Mouse (Mus musculus) lung, postnatal 25 days (tissue): Measurements from ENCODE around the gene Abcc4.
"Not testable (repeated sequence)": the region's sequence is repeated elsewhere in the genome, so short reads cannot be mapped to it uniquely, and the experiment has no call there.

Source experiments
- DNase-seq: peaks from one replicate; pipeline ENCODE4 v3.0.0; 2022; ENCODE audit warnings: low spot score

Abcc4 gene

DNA sequence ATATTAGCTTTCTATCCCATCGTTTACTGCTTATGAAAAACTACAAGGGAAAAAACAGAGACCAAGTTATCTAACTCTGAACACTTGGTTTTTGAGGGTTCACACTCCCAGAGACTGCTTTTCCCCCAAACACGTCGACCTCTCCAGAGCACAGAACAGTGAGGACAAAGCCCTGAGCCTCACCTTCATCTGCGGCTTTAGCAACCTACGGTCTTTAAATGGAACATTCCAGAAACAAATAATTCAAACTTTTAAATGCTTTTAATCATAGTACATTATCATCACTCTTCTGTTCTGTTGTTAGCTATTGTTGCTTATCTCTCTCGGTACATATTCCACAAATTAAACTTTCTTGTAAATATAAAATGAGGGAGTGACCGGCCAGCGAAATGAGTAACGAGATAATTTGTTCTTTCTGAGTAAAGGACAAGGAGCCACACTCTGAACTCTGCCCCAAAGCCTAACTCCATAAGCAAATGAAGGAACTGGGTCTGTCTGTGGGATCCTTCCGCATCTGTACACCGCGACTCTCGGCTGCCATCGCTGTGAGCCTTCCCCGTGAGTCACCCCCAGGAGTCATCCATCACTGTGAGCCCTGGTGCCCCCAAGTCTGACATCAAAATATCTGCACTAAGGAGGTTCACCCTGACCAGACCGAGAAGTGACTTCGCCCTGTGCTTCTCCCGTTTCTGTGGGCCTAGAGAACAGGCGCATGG, 126.8 kb downstream of the Abcc4 start:
- DNase-seq = no peak

DNA sequence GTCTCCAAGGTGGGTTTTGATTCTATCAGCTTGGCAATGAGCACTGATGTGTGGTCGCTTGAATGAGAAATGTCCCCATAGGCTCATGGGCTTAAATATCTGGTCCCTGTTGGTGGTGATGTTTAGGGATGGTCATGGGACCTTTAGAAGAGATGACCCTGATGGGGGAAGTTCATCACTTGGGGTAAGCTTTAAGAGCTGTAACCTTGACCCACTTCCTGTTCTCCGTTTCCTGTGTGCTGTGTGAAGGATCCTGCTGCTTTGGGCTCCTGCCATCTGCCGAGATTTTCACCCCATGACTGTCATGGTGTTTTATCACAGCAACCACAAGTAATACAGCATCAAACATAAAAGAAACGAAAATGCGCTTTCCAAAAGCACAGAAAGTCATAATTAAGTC, 128.1 kb downstream of the Abcc4 start:
- no peak for DNase-seq

DNA sequence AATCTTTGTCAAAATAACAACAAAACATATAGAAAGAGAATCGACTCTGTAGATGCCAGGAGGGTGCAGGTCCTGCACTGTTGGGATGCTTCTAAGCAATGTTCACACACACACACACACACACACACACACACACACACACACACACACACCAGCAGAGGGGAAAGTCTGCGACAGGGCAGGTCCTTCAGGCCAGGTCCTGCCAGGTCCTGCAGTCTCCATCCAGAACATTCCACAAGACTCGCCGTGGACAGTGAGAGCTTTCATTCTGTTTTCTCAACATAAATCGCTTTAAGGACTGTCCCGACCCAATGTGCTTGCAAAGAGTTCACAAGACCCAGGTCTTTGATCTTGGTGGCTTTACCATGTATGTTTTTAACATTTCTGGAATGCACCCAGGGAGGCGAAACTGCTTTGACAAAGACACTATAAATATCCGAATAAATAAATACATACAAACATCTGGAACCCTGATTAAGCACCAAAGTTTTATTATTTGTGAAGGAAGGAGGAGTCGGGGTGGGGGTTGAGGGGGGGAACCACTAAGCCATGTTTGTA, 133.3 kb downstream of the Abcc4 start:
- no peak for DNase-seq

DNA sequence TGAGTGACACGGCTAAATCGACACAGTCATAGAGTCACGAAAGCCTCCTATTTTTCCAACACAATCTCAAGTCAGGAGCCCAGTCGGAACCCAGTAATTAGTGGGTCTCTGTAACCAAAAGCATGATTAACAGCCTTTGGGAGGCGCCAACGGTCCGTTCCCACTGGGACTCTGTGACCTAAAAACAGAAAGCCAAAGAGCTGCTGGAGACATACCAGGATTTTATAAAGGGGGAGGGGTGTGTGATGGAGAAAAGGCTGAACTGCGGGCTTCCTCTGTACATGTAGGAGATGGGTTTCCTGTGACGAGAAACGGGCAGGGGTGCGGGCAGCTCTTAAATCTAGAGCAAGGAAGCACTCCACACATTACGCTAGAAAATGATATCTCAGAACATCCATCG, 136.4 kb downstream of the Abcc4 start:
- no peak for DNase-seq

DNA sequence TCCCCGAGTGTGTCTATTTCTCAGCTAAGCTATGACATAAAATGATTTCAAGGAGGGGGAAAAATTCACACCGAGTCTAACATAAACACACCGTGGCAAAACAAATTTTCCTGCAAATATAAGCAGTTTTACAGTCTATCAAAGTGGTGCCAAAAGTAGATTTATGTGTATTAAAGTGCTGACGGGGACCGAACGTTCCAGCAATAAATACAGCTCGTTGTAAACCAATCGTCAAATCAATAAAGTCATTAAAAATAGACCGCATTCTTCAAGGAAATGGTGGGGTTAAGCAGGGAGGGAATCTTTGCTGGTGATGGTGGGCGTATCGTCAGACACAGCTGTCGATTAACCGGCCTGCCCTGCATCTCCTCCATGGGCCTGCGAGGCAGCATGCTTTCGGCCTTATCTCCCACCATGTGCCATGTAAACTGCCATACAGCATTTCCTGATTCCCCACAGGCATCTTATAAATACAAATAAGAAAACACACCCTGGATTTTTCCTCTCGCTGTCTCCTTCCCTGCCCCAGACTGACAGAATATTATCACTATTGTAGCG, 137.8 kb downstream of the Abcc4 start:
- no peak for DNase-seq

DNA sequence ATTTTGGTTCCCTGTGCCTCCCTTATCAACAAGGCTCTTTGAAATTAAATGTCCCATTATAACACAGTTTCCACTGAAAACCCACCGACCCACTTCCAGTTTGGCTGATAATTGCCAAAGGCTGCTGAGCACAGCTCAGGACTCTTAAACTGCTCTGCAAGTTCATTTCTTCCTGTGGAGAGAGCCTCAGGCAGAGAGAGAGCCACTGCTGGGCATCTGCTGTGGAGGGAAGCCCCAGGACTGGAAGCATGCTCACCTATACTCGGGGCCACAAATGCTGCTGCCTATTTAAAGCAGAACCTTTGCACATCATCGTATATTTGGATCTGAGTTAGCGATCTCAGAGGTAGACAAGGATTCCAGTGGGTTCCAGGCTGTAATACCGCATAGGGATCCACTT, 139.2 kb downstream of the Abcc4 start:
- DNase-seq = no peak

DNA sequence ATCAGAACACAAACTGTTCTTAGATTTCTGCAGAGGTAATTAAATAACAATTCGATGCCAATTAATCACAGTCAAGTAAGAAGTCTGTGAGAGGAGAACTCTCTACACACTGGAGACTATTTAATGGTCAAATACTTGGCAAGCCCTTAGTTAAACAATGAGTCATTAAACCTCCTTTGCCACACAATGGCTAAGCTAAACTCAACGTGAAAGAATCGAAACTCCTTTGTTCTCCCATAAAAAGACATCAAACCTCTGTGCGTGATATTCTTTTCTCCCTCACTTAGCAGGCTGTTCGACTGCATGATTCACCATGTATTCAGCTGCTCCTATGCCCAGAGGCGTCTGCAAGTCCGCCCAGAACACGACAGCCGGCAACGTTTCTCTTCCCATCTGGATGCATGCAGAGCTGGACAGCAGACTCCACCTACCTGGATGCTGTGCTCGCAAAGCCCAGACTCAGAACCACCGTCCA, 139.8 kb downstream of the Abcc4 start:
- DNase-seq = peak; percentile 30

DNA sequence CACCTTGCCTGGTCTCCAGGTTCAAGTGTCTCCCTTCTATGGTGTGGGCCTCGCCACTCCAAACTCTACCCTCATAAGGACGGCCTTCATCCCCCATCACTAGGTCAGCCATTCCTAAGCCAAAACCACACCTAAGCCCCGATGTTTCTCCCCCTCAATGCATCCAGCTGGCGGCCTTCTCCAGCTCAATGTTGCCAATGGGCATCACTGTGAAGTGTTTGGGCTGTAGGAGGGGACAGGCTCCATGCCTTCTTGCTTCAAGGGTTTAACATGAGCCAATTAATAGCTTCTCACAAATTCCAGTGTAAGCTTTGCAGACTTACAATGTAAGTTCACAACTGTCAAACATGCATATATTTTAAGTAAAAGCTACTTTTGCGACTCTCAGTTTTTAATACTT, 140.3 kb downstream of the Abcc4 start:
- no peak for DNase-seq

DNA sequence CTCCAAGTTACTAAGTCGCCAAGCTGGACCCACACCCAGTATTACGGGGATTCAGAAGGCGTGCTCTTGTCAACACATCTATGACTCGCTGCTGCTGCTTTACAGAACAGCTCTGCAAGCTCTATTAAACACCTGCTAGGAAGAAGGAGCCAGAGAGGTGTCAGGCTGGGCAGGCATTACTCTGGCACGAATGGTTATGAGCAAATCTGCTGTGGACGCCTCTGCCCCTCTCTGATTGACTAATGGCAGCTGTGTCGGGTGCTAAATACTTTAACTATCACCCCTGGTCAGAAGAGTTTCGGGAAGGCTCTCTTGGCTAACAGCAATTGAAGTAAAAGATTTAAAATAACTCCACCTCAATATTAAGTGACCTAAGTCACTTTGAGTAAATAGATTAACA, 142.4 kb downstream of the Abcc4 start:
- DNase-seq = no peak

DNA sequence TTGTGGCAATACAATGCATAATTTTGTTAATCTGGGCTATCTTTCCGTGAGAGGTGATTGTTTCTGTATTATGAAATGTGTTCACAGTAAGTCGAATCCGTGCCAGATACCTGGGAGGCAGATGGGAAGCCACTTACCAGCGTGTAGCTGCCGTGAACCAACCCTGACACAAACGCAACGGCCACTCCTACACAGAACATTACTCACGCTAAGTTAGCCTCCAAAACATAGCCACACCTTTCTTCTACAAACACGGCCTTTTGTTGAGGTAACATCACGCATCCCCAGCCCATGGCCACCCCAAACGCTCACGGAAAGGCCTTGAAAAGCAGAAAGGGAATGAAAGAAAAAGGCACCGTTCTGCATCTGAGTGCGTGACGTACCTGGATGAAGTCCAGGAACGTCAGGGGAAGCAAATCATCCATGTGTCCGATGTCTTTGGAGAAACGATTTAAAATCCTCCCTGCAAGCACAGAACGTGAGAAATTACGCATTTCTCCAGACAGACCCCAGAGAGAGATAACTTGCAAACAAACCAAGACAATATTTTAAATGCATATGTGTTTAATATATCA, 153.0 kb downstream of the Abcc4 start:
- DNase-seq = no peak

DNA sequence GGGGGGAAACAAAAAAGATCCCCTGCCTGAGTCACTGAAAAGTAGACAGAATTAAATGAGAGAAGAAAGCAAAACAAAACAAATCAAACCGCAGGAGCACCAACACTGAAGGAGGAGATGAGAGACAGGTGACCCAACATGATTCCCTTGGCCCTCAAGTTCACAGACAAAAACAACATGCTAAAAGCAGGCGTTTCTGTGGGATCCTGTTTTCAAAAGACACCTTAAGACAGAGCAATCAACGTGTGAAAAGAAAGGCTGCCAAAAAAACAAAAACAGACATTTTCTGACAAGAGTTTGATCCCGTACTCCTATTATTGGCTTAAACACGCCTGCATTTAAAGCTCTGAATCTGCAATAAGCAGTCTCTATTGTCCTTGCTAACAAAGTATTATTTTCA, 153.6 kb downstream of the Abcc4 start:
- DNase-seq = no peak

DNA sequence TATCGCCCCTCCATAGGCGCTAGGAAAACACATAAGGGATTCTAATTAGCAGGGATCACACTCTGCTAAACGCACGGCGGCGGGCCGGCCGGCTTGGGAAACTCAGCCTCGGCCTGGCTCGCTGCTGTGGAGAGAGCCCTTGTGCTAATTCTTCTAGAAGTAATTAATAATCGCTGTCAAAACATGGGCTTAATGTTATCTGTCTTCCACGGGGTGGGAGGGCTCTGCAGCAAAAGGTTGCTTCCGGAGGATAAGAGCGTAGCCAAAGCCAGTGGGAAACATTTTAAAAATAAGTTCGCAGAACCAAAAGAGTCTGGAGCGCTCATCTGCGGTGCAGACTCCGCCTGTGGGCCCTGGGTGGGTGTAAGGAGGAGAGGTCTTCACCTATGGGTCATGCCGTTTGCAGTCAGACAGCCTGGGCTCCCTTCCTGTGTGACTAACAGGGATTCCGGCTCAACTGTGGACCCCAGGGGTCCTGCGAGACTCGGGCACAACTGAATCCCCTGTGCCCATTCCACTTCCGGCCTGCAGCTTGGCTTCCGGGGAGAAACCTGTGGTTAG, 154.2 kb downstream of the Abcc4 start:
- DNase-seq = no peak

DNA sequence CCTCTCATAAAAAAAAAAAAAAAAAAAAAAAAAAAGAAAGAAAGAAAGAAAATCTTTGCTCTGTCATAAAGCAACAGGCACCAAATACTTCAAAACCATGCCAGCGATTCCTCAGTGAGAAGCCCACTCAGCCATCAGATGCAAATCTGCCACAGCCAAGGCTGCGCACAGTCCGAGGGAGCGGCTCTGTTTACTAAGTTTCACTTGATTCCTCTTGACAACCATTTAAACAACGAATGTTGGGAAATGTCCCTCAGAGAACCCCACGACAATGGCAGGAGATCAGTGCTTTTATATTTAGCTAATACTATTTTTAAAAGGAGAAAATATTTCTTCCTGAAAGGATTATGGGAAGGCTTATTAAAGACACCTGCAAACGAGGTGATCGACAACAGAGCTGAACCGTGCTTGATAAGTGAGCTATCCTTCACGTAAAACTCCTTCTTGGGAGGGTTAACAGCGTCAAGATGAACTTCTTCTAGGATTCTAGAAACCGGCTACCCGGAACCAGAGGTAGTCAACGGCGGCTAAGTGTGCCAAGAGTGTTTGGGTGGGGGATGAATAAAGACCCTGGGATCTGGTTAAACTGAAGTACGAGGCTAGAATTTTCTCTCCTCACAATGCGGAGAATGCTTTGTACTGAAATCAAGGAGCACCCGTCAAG, 154.8 kb downstream of the Abcc4 start:
- DNase-seq = peak; percentile 22

DNA sequence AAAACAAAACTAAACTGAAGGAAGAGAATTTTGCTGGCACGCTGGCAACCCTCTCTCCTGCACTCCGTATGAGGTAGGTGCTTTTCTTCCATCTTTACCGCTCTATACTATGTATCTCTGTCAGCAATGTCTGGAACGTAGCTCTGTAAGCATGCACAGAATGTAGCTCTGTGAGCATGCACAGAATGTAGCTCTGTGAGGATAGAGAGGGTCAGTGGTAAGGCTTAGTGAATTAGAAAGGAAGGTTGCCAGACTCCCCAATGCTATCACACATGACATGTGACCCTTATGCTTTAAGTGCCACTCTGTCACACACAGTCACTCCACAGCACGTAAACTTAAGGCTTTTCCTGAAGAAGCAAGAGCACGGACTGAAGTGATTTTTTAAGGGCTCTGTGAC, 161.5 kb downstream of the Abcc4 start:
- no peak for DNase-seq

DNA sequence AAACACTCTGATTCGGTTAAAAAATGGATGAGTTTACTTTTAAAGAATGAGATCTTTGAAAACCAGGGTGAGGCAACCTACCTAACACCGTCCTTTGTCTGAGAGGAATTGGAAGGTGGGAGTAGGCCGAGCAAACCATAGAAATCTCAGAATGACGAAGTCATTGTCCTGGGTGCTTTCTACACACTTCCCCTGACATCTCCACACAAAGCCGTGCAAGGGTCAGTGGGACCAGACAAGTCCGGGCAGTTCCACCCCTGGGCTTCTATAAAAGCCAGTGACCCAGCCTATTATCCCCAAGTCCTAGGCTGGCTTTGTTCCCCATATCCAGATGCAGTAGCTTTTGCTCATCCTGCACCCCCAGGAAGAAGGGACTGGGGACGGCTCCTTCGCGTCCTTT, 163.1 kb downstream of the Abcc4 start:
- no peak for DNase-seq

DNA sequence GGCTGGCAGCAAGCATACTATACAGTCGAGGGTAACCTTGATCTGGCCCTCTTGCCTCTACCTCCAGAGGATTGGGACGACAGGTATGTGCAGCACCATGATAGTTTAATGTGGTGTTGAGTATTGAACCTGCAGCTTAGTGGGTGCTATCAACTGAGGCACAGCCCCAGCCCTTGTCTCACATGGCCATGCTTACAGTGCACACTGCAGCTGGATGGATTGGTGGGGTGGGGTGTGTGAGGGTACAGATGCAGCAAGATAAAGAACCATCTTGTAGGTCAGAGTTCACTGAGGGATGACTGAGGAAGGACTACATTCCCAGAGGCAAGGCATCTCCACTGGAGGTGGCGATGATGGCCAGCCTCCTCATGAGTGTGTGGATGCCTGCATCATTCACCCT, 174.5 kb downstream of the Abcc4 start:
- DNase-seq = no peak

DNA sequence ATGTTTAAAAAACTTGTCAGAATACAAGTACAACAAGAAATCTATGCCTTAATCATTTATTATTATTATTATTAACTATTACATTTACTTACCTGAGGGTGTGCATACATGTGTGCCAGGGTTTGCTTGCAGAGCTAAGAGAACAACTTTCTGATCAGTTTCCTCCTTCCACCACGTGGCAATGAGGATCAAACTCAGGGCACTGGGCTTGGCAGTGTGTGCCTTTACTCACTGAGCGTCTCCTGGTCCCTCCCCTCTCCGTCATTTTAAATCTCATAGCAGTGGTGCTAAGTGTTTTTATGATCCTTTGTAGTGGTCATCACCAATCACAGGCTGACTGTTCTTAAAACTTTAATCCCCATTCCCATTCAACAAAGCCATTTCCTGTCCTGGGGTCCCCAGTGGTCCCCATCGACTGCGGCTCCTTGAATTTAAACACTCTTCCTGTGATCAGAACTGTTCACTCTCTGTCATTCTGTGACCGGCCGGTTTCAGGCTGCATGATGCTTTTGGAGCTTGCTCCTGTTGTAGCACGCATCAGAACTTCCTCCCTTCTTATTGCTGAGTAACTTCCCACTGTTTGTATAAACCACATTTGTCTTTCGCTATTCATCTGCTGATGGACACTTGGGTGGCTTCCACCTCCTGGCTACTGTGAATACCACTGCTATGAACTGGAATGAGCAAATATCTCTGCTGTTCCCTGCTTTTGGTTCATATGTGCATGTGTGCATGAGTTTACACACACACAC, 191.6 kb downstream of the Abcc4 start:
- DNase-seq = no peak

DNA sequence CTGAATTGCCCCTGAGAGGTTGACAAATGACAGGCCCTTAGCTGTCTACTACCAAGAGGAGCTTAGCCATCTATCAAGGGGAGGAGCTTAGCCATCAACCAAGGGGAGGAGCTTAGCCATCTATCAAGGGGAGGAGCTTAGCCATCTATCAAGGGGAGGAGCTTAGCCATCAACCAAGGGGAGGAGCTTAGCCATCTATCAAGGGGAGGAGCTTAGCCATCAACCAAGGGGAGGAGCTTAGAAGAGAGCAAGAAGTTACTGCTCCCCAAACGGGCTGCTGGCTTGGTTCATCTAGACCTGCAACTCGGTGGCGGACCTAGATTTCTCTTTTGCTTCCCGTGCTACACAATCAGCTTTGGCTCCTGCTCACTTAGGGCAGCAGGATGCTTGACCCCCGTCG, 194.3 kb downstream of the Abcc4 start:
- DNase-seq = not testable (repeated sequence)

DNA sequence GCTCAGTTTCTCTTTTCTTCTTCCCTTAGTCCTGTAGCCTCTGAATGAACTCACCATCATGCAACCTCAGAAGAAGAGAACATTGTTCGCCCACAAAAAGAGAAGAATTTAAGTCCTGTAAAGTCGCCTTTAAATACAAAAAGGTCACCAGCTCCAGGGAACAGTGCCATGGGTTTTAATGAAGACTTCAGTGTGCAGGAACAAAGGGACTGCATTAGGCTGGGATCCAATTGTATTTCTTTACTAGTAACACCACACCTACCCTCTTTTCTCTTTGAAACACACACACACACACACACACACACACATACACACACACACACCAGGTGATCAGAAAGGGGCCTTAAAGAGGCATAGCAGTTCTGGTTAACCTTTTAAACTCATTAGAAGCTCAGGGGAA, 195.2 kb downstream of the Abcc4 start:
- no peak for DNase-seq

DNA sequence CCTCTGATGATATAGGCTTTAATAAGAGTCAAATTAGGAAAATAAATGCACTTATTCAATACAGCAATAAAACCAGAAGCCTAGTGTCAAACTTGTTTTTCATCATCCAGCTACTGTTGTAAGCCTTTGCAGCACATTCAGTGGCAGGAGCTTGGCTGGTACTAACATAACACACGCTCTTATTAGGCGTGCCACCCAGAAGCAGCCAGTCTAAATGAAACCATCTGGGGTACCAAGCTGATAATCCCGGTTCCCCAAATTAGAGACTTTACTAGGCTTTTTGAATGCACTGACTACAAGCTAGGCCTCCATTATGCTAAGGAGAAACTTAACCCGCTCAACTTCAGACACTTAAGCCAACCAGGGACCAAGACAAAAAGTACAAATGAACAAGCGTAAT, 195.8 kb downstream of the Abcc4 start:
- no peak for DNase-seq

DNA sequence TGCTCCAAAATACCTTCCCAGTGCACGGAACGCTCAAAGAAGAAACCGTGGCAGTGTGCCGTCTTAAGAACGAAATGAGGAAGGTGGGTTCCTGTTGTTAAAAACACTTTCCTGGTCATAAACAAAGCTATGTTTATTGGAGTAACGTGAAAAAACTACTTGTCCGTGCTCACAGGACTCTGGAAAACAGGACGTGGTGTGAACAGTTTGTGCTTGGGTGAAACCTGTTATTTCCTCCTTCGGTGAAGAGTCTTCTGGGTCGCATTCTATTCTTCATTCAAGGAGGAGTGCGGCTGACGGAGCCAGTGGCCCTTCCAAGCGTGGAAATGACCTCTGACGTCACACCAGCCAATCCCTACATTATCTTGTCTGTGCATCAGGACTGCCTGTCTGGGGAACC, 198.2 kb downstream of the Abcc4 start:
- DNase-seq = peak; percentile 13

DNA sequence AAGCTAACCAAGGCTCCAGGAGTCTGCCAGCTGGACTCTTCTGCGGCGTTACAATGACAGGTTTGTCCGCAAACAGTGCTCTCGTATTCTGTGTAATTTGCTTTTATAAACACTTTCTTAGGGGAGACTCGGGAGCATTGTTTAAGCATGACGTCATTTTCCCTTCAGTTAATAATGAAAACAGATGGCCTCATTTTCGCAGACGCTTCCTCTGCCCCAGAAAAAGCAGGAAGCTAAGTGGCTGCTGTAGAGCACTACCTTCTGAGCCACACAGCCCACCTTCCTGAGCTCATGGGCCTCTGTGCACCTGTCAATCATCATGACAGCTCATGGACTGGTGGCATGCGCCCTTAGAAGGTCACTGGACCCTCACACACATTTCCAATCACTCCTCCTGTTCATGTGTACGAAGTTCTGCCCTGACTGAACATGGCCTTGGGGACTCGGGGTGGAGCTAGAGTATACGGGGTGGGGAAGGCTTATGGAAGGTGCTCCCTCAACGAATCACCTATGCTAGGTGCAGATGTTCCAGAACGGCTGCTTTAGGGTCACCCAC, 199.3 kb downstream of the Abcc4 start:
- DNase-seq = peak; percentile 17
